Mouse (Mus musculus) stomach, embryonic 16.5 days (tissue): ENCODE measurements at regions not wholly inside any gene's neighbourhood (a gene's known extent, or its start where the extent isn't known, plus 50 kb on each side); places are given as distances from the start of the nearest gene placed in this dataset.

Experiments
- ATAC-seq: fragments of 200-750 bp; cut with Nextera tagmentation; 2 replicates; pipeline ENCODE4 v1.8.0; 2017; ENCODE audit warnings: moderate number of reproducible peaks, moderate TSS enrichment; ENCODE audit not compliant: insufficient read depth, low FRiP score
- H3K27ac ChIP-seq: fragments of 300-500 bp; sonication (generic); 2 replicates; pipeline ENCODE4 v1.5.1; 2014; ENCODE audit warnings: low read length
- H3K27me3 ChIP-seq: fragments of 300-500 bp; sonication (generic); 2 replicates; pipeline ENCODE4 v1.6.1; 2014; ENCODE audit warnings: low read length, control low read depth, mixed read lengths; ENCODE audit not compliant: control insufficient read depth, insufficient read depth
- H3K36me3 ChIP-seq: fragments of 300-500 bp; sonication (generic); 2 replicates; pipeline ENCODE4 v1.6.1; 2014; ENCODE audit warnings: low read length; ENCODE audit not compliant: control insufficient read depth, insufficient read depth
- H3K4me1 ChIP-seq: fragments of 300-500 bp; sonication (generic); 2 replicates; pipeline ENCODE4 v1.6.1; 2014; ENCODE audit warnings: low read length, control low read depth, mixed read lengths; ENCODE audit not compliant: control insufficient read depth, insufficient read depth
- H3K4me2 ChIP-seq: fragments of 300-500 bp; sonication (generic); 2 replicates; pipeline ENCODE4 v1.6.1; 2014; ENCODE audit warnings: low read depth, low read length, mixed read lengths
- H3K4me3 ChIP-seq: fragments of 300-500 bp; sonication (generic); replicated peaks from 2 replicates; pipeline ENCODE4 v1.5.1; 2014; ENCODE audit warnings: mild to moderate bottlenecking, low read length
- H3K9ac ChIP-seq: fragments of 300-500 bp; sonication (generic); 2 replicates; pipeline ENCODE4 v1.6.1; 2014; ENCODE audit warnings: low read length
- H3K9me3 ChIP-seq: fragments of 300-500 bp; sonication (generic); replicated peaks from 2 replicates; pipeline ENCODE4 v1.6.1; 2016; ENCODE audit warnings: low read length, control low read depth; ENCODE audit not compliant: control insufficient read depth
- WGBS: fragments of 180-500 bp; shearing (Covaris S2); extraction: QIAGEN DNeasy Blood & Tissue Kit; methylation state at CpG from one replicate; pipeline ENCODE4 v1.1.7; 2014; 5-methylcytosine and 5-hydroxymethylcytosine counted together

GRCm38 (mm10) chr7:36091132-36091531 lies 288.3 kb upstream of the Zfp507 start:
- no peaks in the 10 kb centered on the region for H3K9me3 ChIP-seq
- H3K4me1 ChIP-seq = peaks cover 10% of the 10 kb centered on the region; the same call in 1 of the 2 replicates
- H3K4me3 ChIP-seq = no peak overlapping the region
- H3K9ac ChIP-seq = no peak overlapping the region
- H3K4me2 ChIP-seq = no peak overlapping the region
- no peak overlapping the region for H3K27ac ChIP-seq
- H3K36me3 ChIP-seq = no peaks in the 10 kb centered on the region
- 41% methylated on average over 9 of the region's 9 CpGs for WGBS
- H3K27me3 ChIP-seq = no peaks in the 10 kb centered on the region
- ATAC-seq = no peak

GRCm38 (mm10) chr7:36090291-36091123 lies 287.7 kb upstream of the Zfp507 start:
- 15% methylated on average over 22 of the region's 22 CpGs for WGBS
- no peaks in the 10 kb centered on the region for H3K36me3 ChIP-seq
- no peak overlapping the region for H3K4me3 ChIP-seq
- no peaks in the 10 kb centered on the region for H3K9me3 ChIP-seq
- ATAC-seq = peak; percentile 15; the same call in 1 of the 2 replicates
- H3K27ac ChIP-seq = no peak overlapping the region
- no peaks in the 10 kb centered on the region for H3K27me3 ChIP-seq
- H3K9ac ChIP-seq = no peak overlapping the region
- peak overlapping the region; percentile 29; the same call in 1 of the 2 replicates for H3K4me2 ChIP-seq
- peaks cover 10% of the 10 kb centered on the region; the same call in 1 of the 2 replicates for H3K4me1 ChIP-seq

- Histone ChIP-seq H3K27me3 (no peaks in the 10 kb centered on the region), H3K4me2 (no peak overlapping the region), H3K27ac (no peak overlapping the region), H3K9me3 (no peaks in the 10 kb centered on the region), H3K36me3 (no peaks in the 10 kb centered on the region), H3K9ac (no peak overlapping the region), H3K4me1 (peaks cover 10% of the 10 kb centered on the region; the same call in 1 of the 2 replicates), H3K4me3 (no peak overlapping the region)
- WGBS = 89% methylated on average over 6 of the region's 6 CpGs
- ATAC-seq = no peak
These were observed 284.8 kb upstream of the Zfp507 start for GRCm38 (mm10) chr7:36087598-36087997.

- H3K9me3 ChIP-seq = no peaks in the 10 kb centered on the region
- no peak for ATAC-seq
- H3K4me3 ChIP-seq = no peak overlapping the region
- 39% methylated on average over 6 of the region's 6 CpGs for WGBS
- H3K27me3 ChIP-seq = no peaks in the 10 kb centered on the region
- no peak overlapping the region for H3K27ac ChIP-seq
- no peak overlapping the region for H3K4me2 ChIP-seq
- peaks cover 6% of the 10 kb centered on the region; the same call in 1 of the 2 replicates for H3K4me1 ChIP-seq
- H3K36me3 ChIP-seq = no peaks in the 10 kb centered on the region
- H3K9ac ChIP-seq = no peak overlapping the region
These were observed 275.9 kb upstream of the Zfp507 start for GRCm38 (mm10) chr7:36078666-36079065.

GRCm38 (mm10) chr7:36078089-36078654 lies 275.4 kb upstream of the Zfp507 start:
- Histone ChIP-seq H3K4me2 (no peak overlapping the region), H3K27me3 (no peaks in the 10 kb centered on the region), H3K9me3 (no peaks in the 10 kb centered on the region), H3K4me3 (no peak overlapping the region), H3K4me1 (peaks cover 6% of the 10 kb centered on the region; the same call in 1 of the 2 replicates), H3K27ac (no peak overlapping the region), H3K9ac (no peak overlapping the region), H3K36me3 (no peaks in the 10 kb centered on the region)
- ATAC-seq = no peak
- 62% methylated on average over 11 of the region's 11 CpGs for WGBS

- peaks cover 6% of the 10 kb centered on the region; the same call in 1 of the 2 replicates for H3K4me1 ChIP-seq
- no peaks in the 10 kb centered on the region for H3K27me3 ChIP-seq
- no peak overlapping the region for H3K4me3 ChIP-seq
- no peaks in the 10 kb centered on the region for H3K36me3 ChIP-seq
- no peak overlapping the region for H3K27ac ChIP-seq
- whole genome bisulfite sequencing = 68% methylated on average over 2 of the region's 2 CpGs
- no peak for ATAC-seq
- no peak overlapping the region for H3K9ac ChIP-seq
- no peaks in the 10 kb centered on the region for H3K9me3 ChIP-seq
- H3K4me2 ChIP-seq = no peak overlapping the region
These were observed 274.5 kb upstream of the Zfp507 start for GRCm38 (mm10) chr7:36077271-36077670.

- peak; percentile 41; the same call in 1 of the 2 replicates for ATAC-seq
- Histone ChIP-seq H3K9me3 (no peaks in the 10 kb centered on the region), H3K36me3 (no peaks in the 10 kb centered on the region), H3K27me3 (no peaks in the 10 kb centered on the region), H3K27ac (peak overlapping the region; percentile 55), H3K4me1 (peaks cover 6% of the 10 kb centered on the region; the same call in 1 of the 2 replicates), H3K9ac (peak overlapping the region; percentile 36; the same call in 1 of the 2 replicates), H3K4me2 (peak overlapping the region; percentile 36; the same call in 1 of the 2 replicates), H3K4me3 (no peak overlapping the region)
- WGBS = 2% methylated on average over 11 of the region's 11 CpGs
These were observed 273.2 kb upstream of the Zfp507 start for GRCm38 (mm10) chr7:36076021-36076441.

- 5% methylated on average over 13 of the region's 13 CpGs for WGBS
- Histone ChIP-seq H3K4me2 (peak overlapping the region; percentile 36), H3K9ac (no peak overlapping the region)
These were observed 269.0 kb upstream of the Zfp507 start for GRCm38 (mm10) chr7:36071774-36072173.

GRCm38 (mm10) chr7:36066725-36067124 lies 263.9 kb upstream of the Zfp507 start:
- WGBS = 65% methylated on average over 3 of the region's 3 CpGs
- no peak for ATAC-seq
- H3K27me3 ChIP-seq = no peaks in the 10 kb centered on the region; the same call in 1 of the 2 replicates

More at GRCm38 (mm10) chr7:36071774-36072173, 269.0 kb upstream of the Zfp507 start:
- no peak for ATAC-seq
- H3K27me3 ChIP-seq = no peaks in the 10 kb centered on the region; the same call in 1 of the 2 replicates
- no peaks in the 10 kb centered on the region for H3K36me3 ChIP-seq
- peak overlapping the region; percentile 11 for H3K4me3 ChIP-seq
- no peak overlapping the region for H3K27ac ChIP-seq
- no peaks in the 10 kb centered on the region for H3K4me1 ChIP-seq
- no peaks in the 10 kb centered on the region for H3K9me3 ChIP-seq

More at GRCm38 (mm10) chr7:36066725-36067124, 263.9 kb upstream of the Zfp507 start:
- Histone ChIP-seq H3K4me3 (no peak overlapping the region), H3K9me3 (no peaks in the 10 kb centered on the region), H3K4me2 (no peak overlapping the region), H3K9ac (no peak overlapping the region), H3K27ac (no peak overlapping the region), H3K36me3 (no peaks in the 10 kb centered on the region), H3K4me1 (no peaks in the 10 kb centered on the region)
